Mouse (Mus musculus): Measurements from ENCODE around the gene Gm10406.
"Not testable (repeated sequence)": the region's sequence is repeated elsewhere in the genome, so short reads cannot be mapped to it uniquely, and the experiment has no call there.

GRCm38 (mm10) chr14:7044870-7045269 is 17.6 kb upstream of the Gm10406 start, which contains the start of gene Gm3685:
- TF ChIP-seq CTCF (IDR thresholded peaks at IDR 0.05; ENCODE audit: control insufficient read depth, insufficient read depth, insufficient replicate concordance, low read depth, low read length); POLR2A (IDR thresholded peaks at IDR 0.05; ENCODE audit: control insufficient read depth, low read depth, low read length): not testable (repeated sequence)

Data from testis, adult 2 months (tissue).